Mouse (Mus musculus): ENCODE measurements at regions not wholly inside any gene's neighbourhood (a gene's known extent, or its start where the extent isn't known, plus 50 kb on each side); places are given as distances from the start of the nearest gene placed in this dataset.

DNA sequence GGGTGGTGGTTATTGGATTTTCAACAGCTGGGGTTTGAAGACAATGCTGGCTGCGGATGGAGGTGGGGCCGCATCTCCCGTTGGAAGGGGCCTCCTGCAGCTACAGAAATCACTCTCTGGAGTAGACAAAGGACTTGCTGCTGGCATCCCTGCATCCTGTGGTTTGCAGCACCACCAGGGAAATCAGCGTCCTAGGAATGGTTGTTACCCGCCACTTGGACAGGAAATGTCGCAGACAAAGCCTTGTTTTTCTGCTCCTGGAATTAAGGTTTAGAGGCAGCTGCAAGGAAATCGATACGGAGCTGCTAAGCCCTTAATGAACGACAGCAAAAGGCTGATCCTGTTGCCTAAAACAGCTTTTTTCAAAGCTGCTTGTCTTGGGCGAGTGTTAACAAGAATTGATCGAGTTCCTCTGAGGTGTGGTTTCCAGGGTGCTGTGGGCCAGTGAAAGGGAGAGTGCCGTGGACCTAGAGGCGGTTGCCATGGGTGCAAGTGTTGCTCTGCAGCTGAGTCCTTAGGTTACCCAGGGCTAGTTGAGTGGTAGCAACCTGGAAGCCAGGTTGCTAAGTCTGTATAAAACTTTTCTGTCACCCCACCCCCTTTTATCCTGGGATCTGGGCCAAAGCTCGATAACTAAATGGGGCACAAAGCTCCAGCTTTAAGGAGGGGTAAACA is 230.6 kb upstream of the Chd6 start:
- WGBS (ENCODE audit: insufficient replicate concordance), result 24% methylated on average over 14 of the region's 14 CpGs
- no peak overlapping the region for H3K4me2 ChIP-seq

GRCm38 (mm10) chr2:161338953-161339326 is 230.1 kb upstream of the Chd6 start:
- H3K9me3 ChIP-seq (replicated peaks), result no peaks in the 10 kb centered on the region
- no peak for ATAC-seq (ENCODE audit: low read depth)
- peaks cover 22% of the 10 kb centered on the region for H3K4me1 ChIP-seq (replicated peaks)
- H3K4me2 ChIP-seq, result no peak overlapping the region
- DNase-seq, result no peak
- H3K4me3 ChIP-seq (replicated peaks), result no peak overlapping the region
- WGBS (ENCODE audit: insufficient replicate concordance), result 18% methylated on average over 3 of the region's 3 CpGs
- no peaks in the 10 kb centered on the region for H3K36me3 ChIP-seq
- no peak overlapping the region for H3K9ac ChIP-seq
- H3K27me3 ChIP-seq, result 0 out of 2 replicates have a peak, but pooled peaks cover 5% of the 10 kb centered on the region
- no peak overlapping the region for H3K27ac ChIP-seq

More for the DNA sequence above, 230.6 kb upstream of the Chd6 start:
- peaks cover 22% of the 10 kb centered on the region for H3K4me1 ChIP-seq (replicated peaks)
- no peaks in the 10 kb centered on the region for H3K9me3 ChIP-seq (replicated peaks)
- 0 out of 2 replicates have a peak, but pooled peaks cover 5% of the 10 kb centered on the region for H3K27me3 ChIP-seq
- DNase-seq (no peak), ATAC-seq (ENCODE audit: low read depth) (no peak)
- no peaks in the 10 kb centered on the region for H3K36me3 ChIP-seq
- H3K4me3 ChIP-seq (replicated peaks), result no peak overlapping the region
- H3K27ac ChIP-seq, result no peak overlapping the region
- H3K9ac ChIP-seq, result no peak overlapping the region

GRCm38 (mm10) chr2:161332653-161333052 is 223.8 kb upstream of the Chd6 start:
- DNase-seq (no peak), ATAC-seq (ENCODE audit: low read depth) (no peak)

DNA sequence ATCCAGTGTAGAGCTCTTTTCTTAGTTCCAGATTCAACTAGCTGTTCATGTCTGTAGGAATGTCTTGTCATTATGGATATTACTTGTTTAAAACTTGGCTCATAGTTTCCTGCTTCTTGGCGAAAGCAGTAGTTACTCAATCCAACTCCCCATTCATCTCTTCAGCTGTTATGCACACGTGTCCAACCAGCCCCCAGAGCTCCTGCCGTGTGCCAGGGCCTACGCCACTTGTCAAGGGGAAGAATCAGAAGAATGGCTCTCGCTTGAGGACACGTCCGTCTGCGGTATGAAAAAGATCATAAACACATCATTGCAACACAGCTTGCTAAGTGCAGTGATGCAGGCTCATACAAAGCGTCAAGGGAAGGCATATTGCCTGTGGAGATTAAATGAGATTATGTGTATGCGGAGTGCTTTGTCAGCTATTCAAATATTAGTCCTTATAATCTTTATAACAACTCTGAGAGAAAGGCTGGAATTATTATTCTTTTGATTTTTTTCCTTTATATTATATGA is 223.0 kb upstream of the Chd6 start:
- Histone ChIP-seq H3K27me3 (no peaks in the 10 kb centered on the region), H3K9me3 (replicated peaks) (no peaks in the 10 kb centered on the region), H3K4me2 (no peak overlapping the region), H3K4me3 (replicated peaks) (no peak overlapping the region), H3K27ac (no peak overlapping the region), H3K36me3 (no peaks in the 10 kb centered on the region), H3K9ac (no peak overlapping the region), H3K4me1 (replicated peaks) (no peaks in the 10 kb centered on the region)
- ATAC-seq (ENCODE audit: low read depth) (no peak), DNase-seq (no peak)
- WGBS (ENCODE audit: insufficient replicate concordance), result 69% methylated on average over 10 of the region's 10 CpGs

More at GRCm38 (mm10) chr2:161332653-161333052, 223.8 kb upstream of the Chd6 start:
- WGBS (ENCODE audit: insufficient replicate concordance), result 30% methylated on average over 2 of the region's 2 CpGs
- H3K4me1 ChIP-seq (replicated peaks), result no peaks in the 10 kb centered on the region
- H3K27me3 ChIP-seq, result no peaks in the 10 kb centered on the region
- no peaks in the 10 kb centered on the region for H3K9me3 ChIP-seq (replicated peaks)
- H3K4me3 ChIP-seq (replicated peaks), result no peak overlapping the region
- no peak overlapping the region for H3K27ac ChIP-seq
- H3K36me3 ChIP-seq, result no peaks in the 10 kb centered on the region
- no peak overlapping the region for H3K9ac ChIP-seq
- H3K4me2 ChIP-seq, result no peak overlapping the region

DNA sequence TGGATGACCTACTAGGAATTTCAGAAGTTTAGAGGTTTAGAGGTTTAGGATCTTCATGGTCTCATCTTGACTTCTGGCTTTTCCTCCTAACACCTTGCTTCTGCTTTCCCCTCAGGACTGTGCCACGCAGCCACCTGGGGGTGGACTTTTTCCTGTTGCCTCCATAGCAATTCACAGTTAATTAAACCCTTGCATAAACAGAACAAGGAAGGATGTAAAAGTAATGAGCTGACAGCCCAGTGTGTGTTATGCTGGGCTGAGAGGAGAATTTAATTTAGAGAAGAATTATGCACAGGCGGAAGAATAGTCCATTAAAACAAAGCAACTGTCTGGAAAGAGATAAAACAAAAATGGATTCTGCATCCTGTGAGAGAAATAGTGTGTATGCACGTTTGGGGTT is 193.9 kb upstream of the Chd6 start:
- no peak overlapping the region for H3K4me2 ChIP-seq
- WGBS (ENCODE audit: insufficient replicate concordance), result 54% methylated on average over 3 of the region's 3 CpGs
- no peak overlapping the region for H3K9ac ChIP-seq
- no peak for ATAC-seq (ENCODE audit: low read depth)
- DNase-seq, result no peak
- no peaks in the 10 kb centered on the region for H3K36me3 ChIP-seq
- no peak overlapping the region for H3K27ac ChIP-seq
- no peak overlapping the region for H3K4me3 ChIP-seq (replicated peaks)
- H3K4me1 ChIP-seq (replicated peaks), result no peaks in the 10 kb centered on the region
- H3K27me3 ChIP-seq, result no peaks in the 10 kb centered on the region
- H3K9me3 ChIP-seq (replicated peaks), result no peaks in the 10 kb centered on the region

- Histone ChIP-seq H3K36me3 (no peaks in the 10 kb centered on the region), H3K9me3 (replicated peaks) (no peaks in the 10 kb centered on the region), H3K27me3 (no peaks in the 10 kb centered on the region), H3K9ac (no peak overlapping the region), H3K27ac (no peak overlapping the region), H3K4me2 (no peak overlapping the region), H3K4me1 (replicated peaks) (no peaks in the 10 kb centered on the region), H3K4me3 (replicated peaks) (no peak overlapping the region)
- 54% methylated on average over 9 of the region's 9 CpGs for WGBS (ENCODE audit: insufficient replicate concordance)
- DNase-seq (no peak), ATAC-seq (ENCODE audit: low read depth) (no peak)
Measured at GRCm38 (mm10) chr2:161268861-161269413, 160.1 kb upstream of the Chd6 start.

GRCm38 (mm10) chr2:161266476-161266875 is 157.6 kb upstream of the Chd6 start:
- no peak overlapping the region for H3K4me3 ChIP-seq (replicated peaks)
- H3K4me1 ChIP-seq (replicated peaks), result no peaks in the 10 kb centered on the region
- H3K27me3 ChIP-seq, result no peaks in the 10 kb centered on the region
- DNase-seq (no peak), ATAC-seq (ENCODE audit: low read depth) (no peak)
- H3K9ac ChIP-seq, result no peak overlapping the region
- H3K36me3 ChIP-seq, result no peaks in the 10 kb centered on the region
- H3K4me2 ChIP-seq, result no peak overlapping the region
- H3K27ac ChIP-seq, result no peak overlapping the region
- WGBS (ENCODE audit: insufficient replicate concordance), result 44% methylated on average over 5 of the region's 5 CpGs
- H3K9me3 ChIP-seq (replicated peaks), result no peaks in the 10 kb centered on the region

- WGBS (ENCODE audit: insufficient replicate concordance), result 66% methylated on average over 8 of the region's 8 CpGs
- DNase-seq (no peak), ATAC-seq (ENCODE audit: low read depth) (no peak)
- Histone ChIP-seq H3K4me2 (no peak overlapping the region), H3K27me3 (no peaks in the 10 kb centered on the region), H3K9ac (no peak overlapping the region), H3K36me3 (no peaks in the 10 kb centered on the region), H3K4me3 (replicated peaks) (no peak overlapping the region), H3K9me3 (replicated peaks) (no peaks in the 10 kb centered on the region), H3K4me1 (replicated peaks) (no peaks in the 10 kb centered on the region), H3K27ac (no peak overlapping the region)
Measured at GRCm38 (mm10) chr2:161265211-161265610, 156.3 kb upstream of the Chd6 start.

GRCm38 (mm10) chr2:161252761-161253160 is 143.9 kb upstream of the Chd6 start:
- Histone ChIP-seq H3K9me3 (replicated peaks) (no peaks in the 10 kb centered on the region), H3K9ac (no peak overlapping the region), H3K27ac (no peak overlapping the region), H3K4me2 (no peak overlapping the region), H3K27me3 (no peaks in the 10 kb centered on the region), H3K4me3 (replicated peaks) (no peak overlapping the region), H3K36me3 (no peaks in the 10 kb centered on the region), H3K4me1 (replicated peaks) (no peaks in the 10 kb centered on the region)
- ATAC-seq (ENCODE audit: low read depth) (no peak), DNase-seq (no peak)
- 66% methylated on average over 2 of the region's 2 CpGs for WGBS (ENCODE audit: insufficient replicate concordance)

- DNase-seq (no peak), ATAC-seq (ENCODE audit: low read depth) (no peak)
- Histone ChIP-seq H3K4me1 (replicated peaks) (no peaks in the 10 kb centered on the region), H3K36me3 (no peaks in the 10 kb centered on the region), H3K9ac (no peak overlapping the region), H3K27ac (no peak overlapping the region), H3K9me3 (replicated peaks) (no peaks in the 10 kb centered on the region), H3K4me2 (no peak overlapping the region), H3K27me3 (no peaks in the 10 kb centered on the region), H3K4me3 (replicated peaks) (no peak overlapping the region)
- WGBS (ENCODE audit: insufficient replicate concordance), result 40% methylated on average over 6 of the region's 6 CpGs
Measured at GRCm38 (mm10) chr2:161241665-161242064, 132.8 kb upstream of the Chd6 start.

GRCm38 (mm10) chr2:161237280-161237819 is 128.5 kb upstream of the Chd6 start:
- no peak for ATAC-seq (ENCODE audit: low read depth)
- 70% methylated on average over 9 of the region's 9 CpGs for WGBS (ENCODE audit: insufficient replicate concordance)
- Histone ChIP-seq H3K36me3 (no peaks in the 10 kb centered on the region), H3K4me1 (replicated peaks) (no peaks in the 10 kb centered on the region), H3K4me3 (replicated peaks) (no peak overlapping the region), H3K4me2 (no peak overlapping the region), H3K27me3 (no peaks in the 10 kb centered on the region), H3K9ac (no peak overlapping the region), H3K27ac (no peak overlapping the region), H3K9me3 (replicated peaks) (no peaks in the 10 kb centered on the region)
- DNase-seq, result no peak
